Mouse (Mus musculus): ENCODE measurements at regions not wholly inside any gene's neighbourhood (a gene's known extent, or its start where the extent isn't known, plus 50 kb on each side); places are given as distances from the start of the nearest gene placed in this dataset.

DNA sequence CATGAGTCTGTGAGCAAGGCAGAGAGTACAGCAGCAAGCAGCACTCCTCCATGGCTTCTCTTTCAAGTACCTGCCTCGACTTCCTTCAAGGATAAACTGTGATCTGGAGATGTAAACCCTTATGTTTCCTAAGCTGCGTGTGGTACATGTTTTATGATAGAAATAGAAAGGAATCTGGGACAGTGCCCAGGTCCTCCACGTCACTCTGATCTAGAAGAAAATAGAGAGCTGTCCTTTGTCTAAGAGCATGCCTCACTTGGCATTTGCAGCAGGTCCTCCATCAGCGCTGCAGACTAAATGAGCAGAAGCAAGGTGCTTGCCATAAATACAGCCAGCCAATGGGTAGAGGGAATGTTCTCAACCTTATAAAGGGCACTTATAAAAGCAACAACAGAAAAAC, 156.3 kb upstream of the Zfp618 start:
- DNase-seq = no peak

DNA sequence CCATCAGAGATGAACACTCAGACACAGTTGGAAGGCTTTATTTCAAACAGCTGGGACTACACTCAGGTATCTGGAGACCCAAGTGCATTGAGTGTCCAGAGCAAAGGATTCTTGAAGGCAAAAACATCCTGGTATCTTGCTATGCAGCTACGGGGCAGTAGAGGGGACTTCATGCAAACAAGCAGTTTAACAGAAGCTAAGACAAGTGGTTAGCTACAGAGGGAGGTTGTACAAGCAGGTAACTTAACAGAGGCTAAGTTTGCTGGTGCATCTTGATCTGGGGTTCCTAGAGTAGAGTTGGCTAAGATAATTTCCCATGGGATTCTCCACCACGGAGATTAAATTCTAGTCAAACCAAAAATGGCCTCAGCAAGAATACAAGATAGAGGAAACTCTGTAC, 145.5 kb upstream of the Zfp618 start:
- DNase-seq = no peak

- DNase-seq = no peak
These were observed 144.1 kb upstream of the Zfp618 start for GRCm38 (mm10) chr4:62821288-62821687.

- DNase-seq = peak; percentile 42 to 71
These were observed 142.8 kb upstream of the Zfp618 start for GRCm38 (mm10) chr4:62822568-62822967.

DNA sequence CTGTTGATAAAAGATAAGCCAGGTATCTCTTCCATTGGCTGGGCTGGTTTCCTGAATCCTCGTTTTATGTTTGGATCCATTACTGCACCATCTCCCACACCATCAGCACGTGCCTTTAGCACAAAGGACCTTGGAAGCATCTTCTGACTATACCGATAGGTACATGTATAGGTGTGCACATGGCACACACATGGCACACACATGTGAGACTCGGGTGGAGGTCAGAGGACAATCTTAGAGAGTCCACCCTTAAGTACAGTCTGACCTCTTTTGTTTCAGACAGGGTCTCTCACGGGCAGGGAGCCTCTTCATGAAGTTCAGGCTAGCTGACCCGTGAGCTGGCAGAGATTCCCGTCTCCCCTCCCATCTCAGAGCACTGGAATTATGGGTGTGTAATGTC, 142.3 kb upstream of the Zfp618 start:
- no peak for DNase-seq

DNA sequence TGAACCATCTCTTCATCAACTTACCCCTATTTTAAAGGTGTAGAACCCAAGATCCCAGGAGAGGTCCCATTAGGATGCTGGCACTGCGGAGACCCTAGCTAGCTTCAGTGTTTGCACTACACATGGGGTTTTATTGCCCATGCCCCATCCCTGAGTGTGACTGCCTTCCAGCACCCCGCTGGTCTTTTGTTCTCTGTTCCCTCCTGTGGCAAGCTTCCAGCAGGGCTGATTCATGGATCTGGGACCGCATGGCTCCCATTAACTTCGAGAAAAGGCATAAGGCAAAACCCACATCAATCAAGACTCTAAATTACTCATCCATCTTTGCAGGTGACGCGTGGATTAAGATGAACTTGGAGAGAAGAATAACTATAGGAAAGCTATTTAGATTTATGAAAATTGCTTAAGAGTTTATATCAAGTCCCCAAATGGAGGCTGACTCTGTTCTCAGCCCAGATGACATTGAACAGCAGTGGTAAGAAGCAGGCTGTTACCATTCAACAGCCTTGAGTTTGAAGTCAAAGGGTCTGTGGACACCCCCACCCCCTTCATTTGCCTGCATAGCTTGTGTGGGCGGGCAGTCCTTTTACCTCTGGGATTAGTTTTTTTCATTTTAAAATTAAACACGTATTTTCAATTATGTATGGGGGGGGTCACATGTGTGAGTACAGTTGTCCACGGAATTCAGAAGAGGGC, 141.7 kb upstream of the Zfp618 start:
- DNase-seq = no peak

DNA sequence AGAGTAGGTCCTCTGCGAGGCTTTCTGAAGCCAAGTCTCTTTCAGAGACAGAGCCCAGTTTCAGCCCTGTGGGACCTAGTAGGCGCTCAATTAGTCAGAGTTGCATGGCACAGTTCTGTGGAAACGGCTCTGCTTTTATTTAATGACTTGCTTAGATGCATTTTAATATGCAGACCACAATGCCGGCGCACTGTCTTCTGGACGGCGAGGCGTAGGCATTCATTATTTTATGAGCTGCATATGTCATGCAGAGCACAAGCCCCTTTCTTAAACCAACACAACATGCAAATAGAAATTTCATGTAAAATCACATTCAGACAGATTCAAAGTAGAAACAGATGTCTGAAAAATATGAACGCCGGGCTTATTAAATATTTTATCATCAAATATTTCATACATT, 140.8 kb upstream of the Zfp618 start:
- no peak for DNase-seq

- no peak for DNase-seq
These were observed 140.1 kb upstream of the Zfp618 start for GRCm38 (mm10) chr4:62825256-62825655.

GRCm38 (mm10) chr4:62828963-62829362, 136.4 kb upstream of the Zfp618 start:
- no peak for DNase-seq

DNA sequence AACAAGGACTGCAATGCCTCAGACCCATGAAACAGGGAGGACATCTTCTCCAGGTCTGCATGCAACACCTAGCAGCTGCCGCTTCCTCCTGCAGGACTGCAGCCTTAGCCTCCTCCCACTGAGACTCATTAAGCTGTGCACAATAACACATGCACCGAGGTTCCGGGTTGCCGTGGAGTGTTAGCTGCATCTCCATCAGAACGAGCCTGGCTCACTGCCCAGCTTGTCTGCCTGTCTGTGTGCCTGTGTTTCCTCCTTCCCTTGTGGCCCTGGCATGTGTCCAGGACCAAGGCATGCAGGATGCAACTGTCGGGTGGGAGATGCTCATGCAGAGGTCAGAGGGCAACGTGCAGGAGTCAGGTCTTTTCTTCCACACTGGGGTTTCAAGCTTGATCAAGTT, 131.4 kb upstream of the Zfp618 start:
- DNase-seq = peak; percentile 44 to 73

DNA sequence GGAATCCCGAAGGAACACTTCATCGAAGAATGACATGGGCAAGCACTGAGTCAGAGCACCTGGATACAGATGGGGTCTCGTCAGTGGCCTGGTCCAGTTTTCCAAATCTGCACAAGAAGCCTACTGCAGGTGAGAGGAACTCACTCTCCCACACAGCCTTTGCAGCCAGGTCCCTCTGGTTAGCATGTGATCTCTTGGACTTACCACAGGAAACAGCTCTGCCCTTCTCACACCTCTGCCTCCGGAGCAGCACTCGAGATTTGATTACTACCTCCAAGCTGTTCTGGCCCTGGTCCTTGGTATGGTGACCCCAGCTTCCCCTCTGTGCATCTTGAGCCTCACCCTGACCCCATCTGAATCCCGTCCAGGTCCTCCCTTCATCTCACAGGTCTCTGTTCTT, 128.5 kb upstream of the Zfp618 start:
- no peak for DNase-seq

- DNase-seq = no peak
These were observed 114.8 kb upstream of the Zfp618 start for GRCm38 (mm10) chr4:62850526-62850925.

GRCm38 (mm10) chr4:62853335-62853734, 112.0 kb upstream of the Zfp618 start:
- no peak for DNase-seq

GRCm38 (mm10) chr4:62856406-62856805, 109.0 kb upstream of the Zfp618 start:
- DNase-seq = no peak

- peak in 1 of 2 experiments; percentile 26 for DNase-seq
These were observed 102.6 kb upstream of the Zfp618 start for GRCm38 (mm10) chr4:62862756-62863155.

DNA sequence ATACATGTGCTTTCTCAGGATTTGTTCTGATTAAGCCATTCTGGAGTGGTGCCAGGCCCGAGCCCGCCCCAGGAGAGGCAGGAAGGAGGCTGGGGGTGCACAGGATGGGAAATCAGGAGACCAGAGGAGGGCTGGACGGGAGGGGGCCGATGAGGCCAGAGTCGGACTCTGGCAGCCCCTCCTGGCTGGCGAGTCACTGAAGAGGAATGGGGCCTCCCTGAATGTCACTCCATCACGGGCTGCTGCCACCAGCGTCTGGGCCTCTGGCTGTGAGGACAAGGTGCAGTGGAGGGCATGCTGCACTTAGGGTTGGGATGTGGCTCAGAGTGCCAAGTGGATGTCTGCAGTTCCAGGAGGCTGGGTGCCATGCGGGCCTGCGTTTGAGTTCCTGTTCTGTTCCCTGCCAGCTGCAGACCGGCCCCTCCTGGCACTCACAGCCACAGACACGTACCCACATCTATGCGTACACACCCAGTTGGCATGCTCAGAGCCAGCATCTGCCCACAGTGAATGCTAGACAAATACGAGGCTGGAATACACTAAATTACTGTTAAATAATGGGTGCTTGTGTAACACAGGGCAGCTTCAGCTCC, 94.9 kb upstream of the Zfp618 start:
- DNase-seq = peak; percentile 14 to 40

DNA sequence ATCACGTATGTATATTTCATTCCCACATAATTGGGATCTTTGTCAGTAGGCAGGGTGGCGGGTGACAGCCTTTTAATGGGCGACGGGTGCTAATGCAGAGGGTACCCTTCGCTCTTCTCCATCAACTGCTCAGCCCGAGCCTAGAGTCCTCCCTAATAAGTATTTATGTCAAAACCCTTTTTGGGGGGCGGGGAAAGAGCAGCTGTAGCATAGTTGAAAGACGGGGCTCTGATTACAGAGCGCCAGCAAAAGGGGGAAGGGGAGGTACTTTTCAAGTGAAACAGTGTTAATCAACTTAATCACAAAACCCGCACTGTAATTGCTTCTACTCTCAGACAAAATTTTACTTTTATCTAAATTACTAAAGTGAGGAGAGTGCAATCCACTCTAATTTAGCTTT, 92.8 kb upstream of the Zfp618 start:
- DNase-seq = peak in 1 of 2 experiments; percentile 5

DNA sequence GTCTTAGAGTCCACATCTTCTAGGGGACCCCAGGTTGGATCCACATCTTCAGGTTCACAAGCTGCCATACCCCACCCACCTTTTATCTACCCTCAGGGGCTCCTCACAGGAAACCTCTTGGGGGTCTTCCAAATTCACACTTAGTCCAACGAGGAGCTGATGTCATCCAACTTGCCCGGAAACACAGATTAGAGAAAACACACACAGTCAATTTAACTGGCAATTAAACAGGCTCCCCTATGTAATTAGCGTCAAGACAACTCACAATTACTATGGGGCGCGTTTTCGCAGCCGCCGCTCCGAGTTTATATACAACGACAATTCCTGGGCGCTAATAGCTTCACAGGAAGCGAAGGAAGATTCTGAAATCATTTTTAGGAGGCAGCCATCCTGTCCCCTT, 91.4 kb upstream of the Zfp618 start:
- DNase-seq = no peak

- DNase-seq = no peak
These were observed 87.3 kb upstream of the Zfp618 start for GRCm38 (mm10) chr4:62878063-62878462.

GRCm38 (mm10) chr4:62878927-62879326, 86.4 kb upstream of the Zfp618 start:
- peak; percentile 24 to 48 for DNase-seq

- DNase-seq = no peak
These were observed 83.5 kb upstream of the Zfp618 start for GRCm38 (mm10) chr4:62881824-62882223.

DNA sequence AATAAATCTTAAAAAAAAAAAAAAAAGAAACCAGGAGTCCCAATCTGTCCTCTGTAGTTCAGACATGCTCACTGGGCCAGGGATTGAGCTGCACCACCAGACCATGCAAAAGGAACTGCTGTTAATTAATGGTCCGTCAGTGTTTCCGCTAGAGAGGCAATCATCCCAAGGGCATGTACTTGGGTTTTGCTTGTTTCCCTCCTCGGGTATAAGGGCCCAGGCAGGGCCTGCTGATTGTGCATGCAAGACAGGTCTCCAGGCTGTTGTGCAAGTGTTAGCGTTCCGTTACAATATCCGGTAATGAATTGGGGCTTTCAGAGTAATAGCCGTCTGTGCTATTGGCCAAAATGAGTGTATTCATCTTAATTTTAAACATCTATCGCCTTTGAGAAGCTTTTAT, 83.1 kb upstream of the Zfp618 start:
- DNase-seq = no peak

GRCm38 (mm10) chr4:62888736-62889135, 76.6 kb upstream of the Zfp618 start:
- no peak for DNase-seq

- peak in 1 of 2 experiments; percentile 48 for DNase-seq
These were observed 75.7 kb upstream of the Zfp618 start for GRCm38 (mm10) chr4:62889708-62890107.
